Mouse (Mus musculus) midbrain, embryonic 16.5 days (tissue): Measurements from ENCODE around the gene Ccdc106. TPM values are rescaled to one million over a fixed set of nuclear protein-coding genes. Genes with fewer than 3 reads are reported as not detected.

ENCODE experiments used
- ATAC-seq: fragments of 200-750 bp; cut with Nextera tagmentation; 2 replicates; pipeline ENCODE4 v1.8.0; 2017; ENCODE audit warnings: moderate TSS enrichment
- H3K27ac ChIP-seq: fragments of 300-500 bp; sonication (generic); 2 replicates; pipeline ENCODE4 v1.5.1; 2014; ENCODE audit warnings: mild to moderate bottlenecking, low read length, mixed read lengths
- H3K27me3 ChIP-seq: fragments of 300-500 bp; sonication (generic); 2 replicates; pipeline ENCODE4 v1.6.1; 2014; ENCODE audit warnings: low read depth, low read length, mixed read lengths; ENCODE audit not compliant: control insufficient read depth, insufficient read depth
- H3K36me3 ChIP-seq: fragments of 300-500 bp; sonication (generic); 2 replicates; pipeline ENCODE4 v1.6.1; 2014; ENCODE audit warnings: mild to moderate bottlenecking, low read length, moderate library complexity, mixed read lengths; ENCODE audit not compliant: control insufficient read depth, insufficient read depth
- H3K4me1 ChIP-seq: fragments of 300-500 bp; sonication (generic); 2 replicates; pipeline ENCODE4 v1.6.1; 2014; ENCODE audit warnings: mild to moderate bottlenecking, low read length, mixed read lengths; ENCODE audit not compliant: control insufficient read depth, insufficient read depth
- H3K4me2 ChIP-seq: fragments of 300-500 bp; sonication (generic); 2 replicates; pipeline ENCODE4 v1.6.1; 2014; ENCODE audit warnings: mild to moderate bottlenecking, low read length, mixed read lengths
- H3K4me3 ChIP-seq: fragments of 300-500 bp; sonication (generic); 2 replicates; pipeline ENCODE4 v1.5.1; 2014; ENCODE audit warnings: low read depth, mild to moderate bottlenecking, low read length, moderate library complexity, mixed read lengths
- H3K9ac ChIP-seq: fragments of 300-500 bp; sonication (generic); 2 replicates; pipeline ENCODE4 v1.6.1; 2014; ENCODE audit warnings: low read depth, low read length, mixed read lengths
- H3K9me3 ChIP-seq: fragments of 300-500 bp; sonication (generic); replicated peaks from 2 replicates; pipeline ENCODE4 v1.6.1; 2014; ENCODE audit warnings: mild to moderate bottlenecking, low read length, mixed read lengths; ENCODE audit not compliant: control insufficient read depth, poor library complexity, severe bottlenecking
- WGBS: fragments of 180-500 bp; shearing (Covaris S2); extraction: QIAGEN DNeasy Blood & Tissue Kit; methylation state at CpG from one replicate; pipeline ENCODE4 v1.1.7; 2014; 5-methylcytosine and 5-hydroxymethylcytosine counted together
- polyA plus RNA-seq: library from polyadenylated mRNA; unstranded; fragments of >200 nt; fragmentation: Nextera tagmentation; extraction: Ambion mirVana; gene quantifications from 2 replicates; pipeline ENCODE4 v1.2.1, GENCODE M21; 2015

Gene Ccdc106
- polyA plus RNA-seq, 1 experiment from 2014 or later: 73.1 TPM

DNA sequence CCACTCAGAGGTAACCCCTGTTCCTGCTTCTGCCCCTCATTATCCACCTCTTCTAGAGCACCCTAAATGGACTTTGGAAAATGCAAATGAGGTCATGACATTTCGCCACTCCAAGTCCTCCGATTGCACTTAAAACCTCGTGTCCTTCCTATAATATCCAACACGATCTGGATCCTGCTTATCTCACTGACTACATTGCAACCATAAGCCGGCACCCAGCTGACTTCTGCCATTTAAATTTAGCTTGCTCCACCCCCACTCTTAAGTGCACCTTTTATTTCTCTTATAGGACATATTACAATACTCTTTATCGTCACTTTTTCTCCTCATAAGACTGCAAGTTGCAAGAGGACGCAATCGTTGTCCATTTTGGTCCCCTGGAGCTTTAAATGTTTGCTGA, 17.1 kb downstream of the Ccdc106 start:
- WGBS: 89% methylated on average over 8 of the region's 8 CpGs
- Histone ChIP-seq H3K27me3 (no peaks in the 10 kb centered on the region), H3K9ac (no peak overlapping the region; the same call in 1 of the 2 replicates), H3K4me3 (peak overlapping the region; percentile 63), H3K9me3 (no peaks in the 10 kb centered on the region), H3K4me2 (peak overlapping the region; percentile 63), H3K27ac (peak overlapping the region; percentile 97), H3K36me3 (peaks cover 6% of the 10 kb centered on the region), H3K4me1 (peaks cover 7% of the 10 kb centered on the region; the same call in 1 of the 2 replicates)
- ATAC-seq: no peak

GRCm38 (mm10) chr7:5038109-5038732, 17.9 kb downstream of the Ccdc106 start, which contains the start of gene Zfp784:
Zfp784 (minus strand) TSS chr7:5038446.
- peak within 1 kb of the TSS; percentile 76 for H3K9ac ChIP-seq
- WGBS: under 1% methylated on average over 48 of the region's 48 CpGs
- no peaks in the 10 kb centered on the region for H3K27me3 ChIP-seq
- peak within 1 kb of the TSS; percentile 63 for H3K4me2 ChIP-seq
- ATAC-seq: peak; percentile 95
- peaks cover 3% of the 10 kb centered on the region; the same call in 1 of the 2 replicates for H3K36me3 ChIP-seq
- H3K9me3 ChIP-seq: no peaks in the 10 kb centered on the region
- peak within 1 kb of the TSS; percentile 97 for H3K27ac ChIP-seq
- peaks cover 7% of the 10 kb centered on the region; the same call in 1 of the 2 replicates for H3K4me1 ChIP-seq
- peak within 1 kb of the TSS; percentile 63 for H3K4me3 ChIP-seq

GRCm38 (mm10) chr7:5038940-5039339, 18.6 kb downstream of the Ccdc106 start:
- no peak for ATAC-seq
- H3K4me1 ChIP-seq: peaks cover 7% of the 10 kb centered on the region; the same call in 1 of the 2 replicates
- H3K9me3 ChIP-seq: no peaks in the 10 kb centered on the region
- H3K4me3 ChIP-seq: peak overlapping the region; percentile 63
- peak overlapping the region; percentile 63 for H3K4me2 ChIP-seq
- no peak overlapping the region; the same call in 1 of the 2 replicates for H3K27ac ChIP-seq
- 0 out of 2 replicates have a peak, but pooled peaks cover under 1% of the 10 kb centered on the region for H3K36me3 ChIP-seq
- H3K9ac ChIP-seq: peak overlapping the region; percentile 76
- WGBS: 24% methylated on average over 5 of the region's 5 CpGs
- no peaks in the 10 kb centered on the region for H3K27me3 ChIP-seq

- Histone ChIP-seq H3K4me1 (no peaks in the 10 kb centered on the region), H3K4me3 (no peak overlapping the region), H3K9me3 (no peaks in the 10 kb centered on the region), H3K4me2 (no peak overlapping the region), H3K27ac (no peak overlapping the region), H3K36me3 (no peaks in the 10 kb centered on the region), H3K9ac (no peak overlapping the region), H3K27me3 (no peaks in the 10 kb centered on the region)
- WGBS: 81% methylated on average over 2 of the region's 2 CpGs
- ATAC-seq: no peak
Observed at GRCm38 (mm10) chr7:5044981-5045380, 24.6 kb downstream of the Ccdc106 start.

- Histone ChIP-seq H3K36me3 (no peaks in the 10 kb centered on the region), H3K4me3 (no peak overlapping the region), H3K27ac (no peak overlapping the region), H3K9me3 (no peaks in the 10 kb centered on the region), H3K9ac (no peak overlapping the region), H3K27me3 (no peaks in the 10 kb centered on the region), H3K4me1 (peaks cover 7% of the 10 kb centered on the region), H3K4me2 (no peak overlapping the region)
- 66% methylated on average over 2 of the region's 2 CpGs for WGBS
- ATAC-seq: no peak
Observed at GRCm38 (mm10) chr7:5046112-5046511, 25.8 kb downstream of the Ccdc106 start.

- no peak overlapping the region for H3K4me2 ChIP-seq
- H3K27me3 ChIP-seq: no peaks in the 10 kb centered on the region
- H3K36me3 ChIP-seq: no peaks in the 10 kb centered on the region
- no peak overlapping the region for H3K4me3 ChIP-seq
- H3K27ac ChIP-seq: no peak overlapping the region
- no peak overlapping the region for H3K9ac ChIP-seq
- peaks cover 10% of the 10 kb centered on the region for H3K4me1 ChIP-seq
- no peaks in the 10 kb centered on the region for H3K9me3 ChIP-seq
- no peak for ATAC-seq
- 36% methylated on average over 2 of the region's 2 CpGs for WGBS
Observed at GRCm38 (mm10) chr7:5047313-5047712, 27.0 kb downstream of the Ccdc106 start.

DNA sequence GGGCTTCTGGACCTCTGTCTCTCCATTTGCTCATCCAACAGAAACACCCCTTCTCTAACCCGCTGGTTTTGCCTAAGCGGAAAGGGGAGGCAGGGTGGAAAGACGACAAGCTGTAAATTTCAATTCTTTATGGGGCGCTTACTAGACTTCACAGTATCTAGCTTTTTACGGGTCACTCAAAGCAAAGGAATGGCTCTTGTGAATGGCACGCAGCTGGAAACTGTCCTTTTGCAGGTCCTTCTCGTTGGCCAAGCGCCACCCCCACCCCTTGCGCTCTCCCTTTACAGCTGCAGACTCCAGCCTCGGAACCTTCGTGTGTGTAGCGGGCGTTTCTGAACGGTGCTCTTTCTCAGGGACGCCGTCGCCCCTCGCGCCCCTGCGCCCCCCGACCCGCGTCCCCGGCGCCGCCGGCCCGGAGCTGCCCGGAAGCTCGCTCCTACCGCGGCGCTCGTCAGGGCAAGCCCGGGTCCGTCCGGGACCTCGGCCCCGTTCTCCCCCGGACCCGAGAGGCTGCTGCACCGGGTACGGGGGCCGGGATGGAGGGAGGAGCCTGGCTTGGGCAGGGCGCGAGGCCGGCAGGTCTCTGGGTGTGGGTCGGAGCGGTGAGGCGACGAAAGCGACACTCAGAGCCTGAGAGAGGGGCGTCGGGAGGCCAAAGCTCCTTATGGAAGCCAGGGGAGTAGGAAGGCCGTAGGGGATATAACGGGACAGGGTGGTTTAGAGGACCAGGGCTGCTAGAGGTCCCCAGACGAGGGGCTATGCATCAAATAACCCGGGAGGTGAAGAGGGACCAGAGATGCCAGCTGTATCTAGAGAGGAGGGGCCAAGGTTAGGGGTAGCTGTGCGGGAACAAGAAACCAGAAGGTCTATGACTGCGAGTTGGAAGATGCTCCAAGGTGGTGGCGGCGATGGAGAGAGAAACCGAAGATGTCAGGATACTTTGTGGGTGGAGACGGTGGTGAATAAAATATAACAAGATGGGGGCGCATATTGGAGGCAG, 31.1 kb downstream of the Ccdc106 start, which contains the start of gene Zfp580:
Gene Zfp580 (plus strand): TSS at position 346 of the 1,000 bp plus-strand sequence.
- no peaks in the 10 kb centered on the region for H3K9me3 ChIP-seq
- WGBS: under 1% methylated on average over 52 of the region's 65 CpGs
- H3K4me2 ChIP-seq: peak within 1 kb of the TSS; percentile 71
- peaks cover 15% of the 10 kb centered on the region for H3K27me3 ChIP-seq
- peaks cover 50% of the 10 kb centered on the region for H3K4me1 ChIP-seq
- peak within 1 kb of the TSS; percentile 95 for H3K9ac ChIP-seq
- no peaks in the 10 kb centered on the region for H3K36me3 ChIP-seq
- peak within 1 kb of the TSS; percentile 93 for H3K27ac ChIP-seq
- peak; percentile 79 for ATAC-seq
- peak within 1 kb of the TSS; percentile 79 for H3K4me3 ChIP-seq

DNA sequence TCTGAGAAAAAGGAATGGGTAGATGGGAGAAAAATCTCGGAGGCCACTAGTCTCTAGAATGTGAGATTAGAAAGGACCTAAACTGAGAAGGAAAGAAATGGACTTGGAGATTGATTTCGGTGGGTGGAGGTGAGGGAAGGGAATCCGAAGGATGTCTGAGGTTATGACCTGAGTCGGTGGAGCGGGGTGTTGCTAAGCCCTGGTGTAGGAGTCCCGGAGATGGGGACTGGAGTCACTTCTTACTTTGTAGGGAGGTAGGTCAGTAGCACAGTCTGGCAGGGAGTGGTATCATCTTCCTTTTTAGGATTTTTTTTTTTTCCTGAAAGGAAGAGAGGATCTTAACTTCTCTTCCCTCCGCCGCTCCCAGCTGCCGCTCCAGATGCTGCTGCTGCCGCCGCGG, 32.1 kb downstream of the Ccdc106 start:
- Histone ChIP-seq H3K4me3 (peak overlapping the region; percentile 79), H3K36me3 (no peaks in the 10 kb centered on the region), H3K9ac (peak overlapping the region; percentile 95), H3K27me3 (peaks cover 15% of the 10 kb centered on the region), H3K4me1 (peaks cover 51% of the 10 kb centered on the region), H3K4me2 (peak overlapping the region; percentile 71), H3K27ac (no peak overlapping the region), H3K9me3 (no peaks in the 10 kb centered on the region)
- no peak for ATAC-seq
- 2% methylated on average over 11 of the region's 12 CpGs for WGBS
